Mouse (Mus musculus) thymus, adult 2 months (tissue): ENCODE data around the gene Scn1a. TPM values are rescaled to one million over a fixed set of nuclear protein-coding genes. Genes with fewer than 3 reads are reported as not detected.
A peak's percentile ranks its signal among the peaks of the same experiment; 100 is the strongest.

Experiments
- DNase-seq: peaks from one replicate; pipeline ENCODE4 v3.0.0; 2021
- H3K27ac ChIP-seq: fragments of 200-500 bp; 2 replicates; pipeline ENCODE4 v1.5.1; 2012; ENCODE audit warnings: low read length, control low read depth; ENCODE audit not compliant: control insufficient read depth, insufficient read depth
- H3K27me3 ChIP-seq: fragments of 200-500 bp; 2 replicates; pipeline ENCODE4 v1.6.1; 2012; ENCODE audit warnings: mild to moderate bottlenecking, low read length, moderate library complexity, mixed read lengths; ENCODE audit not compliant: control insufficient read depth, insufficient read depth
- H3K36me3 ChIP-seq: fragments of 200-500 bp; 2 replicates; pipeline ENCODE4 v1.6.1; 2012; ENCODE audit warnings: mild to moderate bottlenecking, low read length, moderate library complexity; ENCODE audit not compliant: control insufficient read depth, insufficient read depth
- H3K4me1 ChIP-seq: fragments of 200-500 bp; replicated peaks from 2 replicates; pipeline ENCODE4 v1.6.1; 2012; ENCODE audit warnings: low read length; ENCODE audit not compliant: control insufficient read depth, insufficient read depth
- H3K4me3 ChIP-seq: fragments of 200-500 bp; 2 replicates; pipeline ENCODE4 v1.5.1; 2012; ENCODE audit warnings: mild to moderate bottlenecking, low read length, control low read depth, moderate library complexity; ENCODE audit not compliant: control insufficient read depth, insufficient read depth
- CTCF ChIP-seq: fragments of 200-500 bp; IDR thresholded peaks from 2 replicates; pipeline ENCODE4 v1.5.1; 2012; ENCODE audit warnings: mild to moderate bottlenecking, control low read depth, low read length, moderate library complexity, borderline replicate concordance; ENCODE audit not compliant: control insufficient read depth, poor library complexity, insufficient read depth; ENCODE audit errors: extremely low read depth
- POLR2A ChIP-seq: fragments of 200-500 bp; IDR thresholded peaks from 2 replicates; pipeline ENCODE4 v1.6.1; 2012; ENCODE audit warnings: mild to moderate bottlenecking, low read length, control low read depth, moderate library complexity; ENCODE audit not compliant: control insufficient read depth, poor library complexity, insufficient read depth; ENCODE audit errors: extremely low read depth
- WGBS: fragments of 180-500 bp; shearing (Covaris S2); methylation state at CpG from one replicate; pipeline ENCODE4 v1.1.7; 2018; 5-methylcytosine and 5-hydroxymethylcytosine counted together
- polyA plus RNA-seq: library from polyadenylated mRNA; depleted of rRNA; stranded (reverse); fragments of >200 nt; gene quantifications from 2 replicates; pipeline ENCODE4 v1.2.3, GENCODE M21; 2012; rRNA removed

Gene Scn1a
- polyA plus RNA-seq, 1 experiment: 0.86 TPM

- H3K4me1 ChIP-seq: peaks cover 2% of the 10 kb centered on the region
- under 1% methylated on average over 56 of the region's 56 CpGs for WGBS
- DNase-seq: peak; percentile 97
- H3K36me3 ChIP-seq: no peaks in the 10 kb centered on the region
- no peaks in the 10 kb centered on the region for H3K27me3 ChIP-seq
- H3K4me3 ChIP-seq: peak within 1 kb of the TSS; percentile 78
- no peak within 1 kb of the TSS for H3K27ac ChIP-seq
- TF ChIP-seq POLR2A (peak; percentile 57; the same call in 1 of the 2 replicates), CTCF (peak; percentile 42; the same call in 1 of the 2 replicates)
Observed at GRCm38 (mm10) chr2:66256220-66257131, 184.2 kb downstream of the Scn1a start, which contains the start of gene Ttc21b. Gene Ttc21b, minus strand, starts transcription at chr2:66256617.

- no peak overlapping the region for H3K4me3 ChIP-seq
- WGBS: 100% methylated on average over 1 of the region's 1 CpGs
- H3K4me1 ChIP-seq: no peaks in the 10 kb centered on the region
- no peak overlapping the region for H3K27ac ChIP-seq
- peaks cover 9% of the 10 kb centered on the region; the same call in 1 of the 2 replicates for H3K36me3 ChIP-seq
- no peak for DNase-seq
- no peaks in the 10 kb centered on the region for H3K27me3 ChIP-seq
- TF ChIP-seq CTCF (no peak), POLR2A (no peak)
Observed at GRCm38 (mm10) chr2:66244013-66244412, 196.6 kb downstream of the Scn1a start.

GRCm38 (mm10) chr2:66240334-66240733 lies 200.3 kb downstream of the Scn1a start:
- TF ChIP-seq CTCF: no peak
- TF ChIP-seq POLR2A: no peak
- H3K4me1 ChIP-seq: no peaks in the 10 kb centered on the region
- no peak overlapping the region for H3K27ac ChIP-seq
- WGBS: 97% methylated on average over 1 of the region's 1 CpGs
- H3K27me3 ChIP-seq: no peaks in the 10 kb centered on the region
- H3K36me3 ChIP-seq: no peaks in the 10 kb centered on the region
- no peak overlapping the region for H3K4me3 ChIP-seq
- DNase-seq: no peak

GRCm38 (mm10) chr2:66238886-66239285 lies 201.8 kb downstream of the Scn1a start:
- WGBS: 95% methylated on average over 5 of the region's 5 CpGs
- no peak overlapping the region for H3K4me3 ChIP-seq
- H3K36me3 ChIP-seq: no peaks in the 10 kb centered on the region
- no peak overlapping the region for H3K27ac ChIP-seq
- DNase-seq: no peak
- no peaks in the 10 kb centered on the region for H3K27me3 ChIP-seq
- TF ChIP-seq POLR2A (no peak), CTCF (no peak)
- H3K4me1 ChIP-seq: no peaks in the 10 kb centered on the region

- Histone ChIP-seq H3K4me3 (no peak overlapping the region), H3K27ac (no peak overlapping the region), H3K36me3 (no peaks in the 10 kb centered on the region), H3K4me1 (no peaks in the 10 kb centered on the region), H3K27me3 (no peaks in the 10 kb centered on the region)
- DNase-seq: no peak
- WGBS: 96% methylated on average over 7 of the region's 7 CpGs
- TF ChIP-seq CTCF: no peak
Observed at GRCm38 (mm10) chr2:66220954-66221353, 219.7 kb downstream of the Scn1a start.

Other genes starting within 250 kb of the Scn1a start
- 3.0 and 3.4 TPM in 2 replicates for gene Ttc21b, start 184.2 kb downstream of the Scn1a start, polyA plus RNA-seq
- gene Scn9a, start 194.1 kb upstream of the Scn1a start, polyA plus RNA-seq: 0.06 and 0.24 TPM in 2 replicates